In genomic region chr2:38717436-38717835, GRCm38 (mm10) we compare ENCODE assay signal across 26 mouse cellular contexts. TPM values are rescaled to one million over a fixed set of nuclear protein-coding genes. Genes with fewer than 3 reads are reported as not detected.
DNase-seq lines count a peak whose midpoint lies in the region; TF ChIP-seq lines count a peak whose summit lies in the region.
"Had no signal": no experiment of that assay in that cellular context is flagged by ENCODE, and none has a peak within 500 bp of the region (broad histone marks: within the 10 kb centered on the region; RNA-seq: fewer than 3 reads in every experiment).

No protein-coding gene starts in this region.

- no peak overlapping the region for H3ac ChIP-seq in myocyte (ENCODE audit: control insufficient read depth, insufficient read length)

- peak; percentile 70 to 93 for DNase-seq in adrenal gland, adult (ENCODE audit: inconsistent age in 2 of 2, low spot score in 1 of 2)
- no peak for DNase-seq in adrenal gland, postnatal 4 days (ENCODE audit: low spot score in 2 of 2)
- DNase-seq in 3134 (ENCODE audit: extremely low read depth, insufficient read length, low spot score) (peak; percentile 53), NIH3T3 (ENCODE audit: low read depth) (peak; percentile 62)
- no peak for DNase-seq in cerebellum, adult 18-20 months
- DNase-seq in frontal cortex, adult 2 months (ENCODE audit: extremely low spot score in 1 of 2, low spot score in 1 of 2) = no peak
- DNase-seq: cerebellum, adult 11 months; cerebellum, postnatal 10 days; forebrain, postnatal 0 days; gastrocnemius, postnatal 25 days; heart, postnatal 10 days; kidney, postnatal 25 days; lung, embryonic 14.5 days; midbrain, embryonic 14.5 days; right cerebral cortex, postnatal 14 days had no signal

- H3K79me2 ChIP-seq in myocyte (ENCODE audit: control insufficient read depth, insufficient read depth) = no peaks in the 10 kb centered on the region

- TF ChIP-seq POLR2A in myocyte (IDR thresholded peaks at IDR 0.05; ENCODE audit: insufficient read length, low read depth) = no peak

- H3K36me3 ChIP-seq in myocyte (ENCODE audit: control insufficient read depth, insufficient read depth) = no peaks in the 10 kb centered on the region
- H3K36me3 ChIP-seq: embryonic facial prominence, embryonic 10.5 days; heart, embryonic 12.5 days; hindbrain, embryonic 10.5 days; limb, embryonic 13.5 days; neural tube, embryonic 12.5 days had no signal

- no peaks in the 10 kb centered on the region for H3K27me3 ChIP-seq in myocyte (ENCODE audit: control insufficient read depth, insufficient read depth, insufficient read length)

- no peak overlapping the region for H3K4me2 ChIP-seq in myocyte (ENCODE audit: low read depth)
- H3K4me2 ChIP-seq: heart, embryonic 12.5 days; limb, embryonic 13.5 days; lung, embryonic 14.5 days; neural tube, embryonic 12.5 days had no signal

- no peak overlapping the region for H3K4me3 ChIP-seq in myocyte
- H3K4me3 ChIP-seq: embryonic facial prominence, embryonic 10.5 days; heart, embryonic 12.5 days; hindbrain, embryonic 10.5 days; limb, embryonic 13.5 days; megakaryocyte, embryonic 14.5 days; neural tube, embryonic 12.5 days had no signal

TF ChIP-seq in myocyte, 11 proteins besides CTCF, POLR2A, EP300 and RAD21:
- TF ChIP-seq TCF12 (IDR thresholded peaks at IDR 0.05; ENCODE audit: insufficient read depth, poor library complexity, severe bottlenecking) (no peak), CEBPB (IDR thresholded peaks at IDR 0.05; ENCODE audit: insufficient read depth, poor library complexity, severe bottlenecking) (0 out of 2 replicates have a peak, but pooled peaks have one; percentile 44), MYOD1 (IDR thresholded peaks at IDR 0.05; ENCODE audit: control insufficient read depth in 1 of 3, insufficient read length in 2 of 3, low read depth in 2 of 3) (no peak), E2F4 (IDR thresholded peaks at IDR 0.05; ENCODE audit: insufficient read depth) (no peak), SRF (IDR thresholded peaks at IDR 0.05; ENCODE audit: control insufficient read depth, insufficient read length, low read depth) (no peak)

RNA-seq across cellular contexts. Expression of gene Nr5a1, which starts 3.1 kb away (rescaled TPM):
- total RNA-seq in adrenal gland, postnatal 4 days (2021) = 100 to 1,000 TPM; 432 to 438 TPM
- polyA plus RNA-seq in myocyte (2012; fragmentation: generic; extraction: Trizol) = 0.05 TPM
- 0.06 and 0.11 TPM in 2 replicates for polyA plus RNA-seq in frontal cortex, adult 2 months (2012; rRNA removed)
- total RNA-seq: gastrocnemius, postnatal 25 days; heart, adult 18-20 months; left cerebral cortex, adult 18-20 months; left cerebral cortex, postnatal 25 days had no signal
- polyA plus RNA-seq: heart, embryonic 12.5 days; limb, embryonic 13.5 days; midbrain, embryonic 14.5 days; urinary bladder, adult 2 months had no signal

Comparison
In these comparisons a context has a peak if more than half of its experiments do, and no peak if none do; other contexts are left out.
1. DNase-seq: peak in adrenal gland, adult (2 of 2), 3134 (single experiment) and NIH3T3 (single experiment); none in adrenal gland, postnatal 4 days (0 of 2), cerebellum, adult 18-20 months (0 of 2) and frontal cortex, adult 2 months (0 of 2).